Mouse (Mus musculus) intestine, embryonic 15.5 days (tissue): Measurements from ENCODE around the gene Uso1. TPM values are rescaled to one million over a fixed set of nuclear protein-coding genes. Genes with fewer than 3 reads are reported as not detected.
A peak's percentile ranks its signal among the peaks of the same experiment; 100 is the strongest.

Source experiments
- ATAC-seq: fragments of 200-750 bp; cut with Nextera tagmentation; 2 replicates; pipeline ENCODE4 v1.8.0; 2017; ENCODE audit warnings: moderate TSS enrichment, moderate library complexity
- H3K27ac ChIP-seq: fragments of 300-500 bp; sonication (generic); 2 replicates; pipeline ENCODE4 v1.5.1; 2015; ENCODE audit warnings: mild to moderate bottlenecking, inconsistent platforms
- H3K27me3 ChIP-seq: fragments of 300-500 bp; sonication (generic); replicated peaks from 2 replicates; pipeline ENCODE4 v1.6.1; 2015; ENCODE audit warnings: inconsistent platforms
- H3K36me3 ChIP-seq: fragments of 300-500 bp; sonication (generic); 2 replicates; pipeline ENCODE4 v1.6.1; 2015; ENCODE audit warnings: inconsistent platforms
- H3K4me1 ChIP-seq: fragments of 300-500 bp; sonication (generic); replicated peaks from 2 replicates; pipeline ENCODE4 v1.6.1; 2015; ENCODE audit warnings: inconsistent platforms
- H3K4me2 ChIP-seq: fragments of 300-500 bp; sonication (generic); replicated peaks from 2 replicates; pipeline ENCODE4 v1.6.1; 2015; ENCODE audit warnings: mild to moderate bottlenecking, inconsistent platforms
- H3K4me3 ChIP-seq: fragments of 300-500 bp; sonication (generic); replicated peaks from 2 replicates; pipeline ENCODE4 v1.5.1; 2015; ENCODE audit warnings: inconsistent platforms
- H3K9ac ChIP-seq: fragments of 300-500 bp; sonication (generic); 2 replicates; pipeline ENCODE4 v1.6.1; 2015; ENCODE audit warnings: inconsistent platforms
- H3K9me3 ChIP-seq: fragments of 300-500 bp; sonication (generic); 2 replicates; pipeline ENCODE4 v1.6.1; 2016; ENCODE audit warnings: inconsistent platforms
- WGBS: fragments of 180-500 bp; shearing (Covaris S2); methylation state at CpG from one replicate; pipeline ENCODE4 v1.1.7; 2015; 5-methylcytosine and 5-hydroxymethylcytosine counted together
- polyA plus RNA-seq: library from polyadenylated mRNA; unstranded; fragments of >200 nt; fragmentation: Nextera tagmentation; extraction: Ambion mirVana; gene quantifications from 2 replicates; pipeline ENCODE4 v1.2.1, GENCODE M21; 2015

Gene Uso1
- 42.4 and 45.9 TPM in 2 replicates for polyA plus RNA-seq

GRCm38 (mm10) chr5:92137239-92138046 lies at the start of gene Uso1:
Gene Uso1, plus strand, starts transcription at chr5:92137938.
- H3K9me3 ChIP-seq = no peaks in the 10 kb centered on the region
- H3K4me2 ChIP-seq = peak within 1 kb of the TSS; percentile 77
- no peaks in the 10 kb centered on the region for H3K27me3 ChIP-seq
- ATAC-seq = peak; percentile 98
- no peaks in the 10 kb centered on the region for H3K36me3 ChIP-seq
- peak within 1 kb of the TSS; percentile 88 for H3K4me3 ChIP-seq
- H3K9ac ChIP-seq = peak within 1 kb of the TSS; percentile 94
- 1% methylated on average over 53 of the region's 59 CpGs for WGBS
- H3K27ac ChIP-seq = peak within 1 kb of the TSS; percentile 66
- peaks cover 15% of the 10 kb centered on the region for H3K4me1 ChIP-seq

GRCm38 (mm10) chr5:92093263-92094061 lies 44.3 kb upstream of the Uso1 start:
- no peak for ATAC-seq
- H3K27me3 ChIP-seq = no peaks in the 10 kb centered on the region
- no peaks in the 10 kb centered on the region for H3K9me3 ChIP-seq
- H3K4me1 ChIP-seq = 0 out of 2 replicates have a peak, but pooled peaks cover 5% of the 10 kb centered on the region
- 56% methylated on average over 15 of the region's 15 CpGs for WGBS
- H3K4me3 ChIP-seq = no peak overlapping the region
- no peak overlapping the region for H3K4me2 ChIP-seq
- H3K9ac ChIP-seq = no peak overlapping the region
- H3K27ac ChIP-seq = no peak overlapping the region
- H3K36me3 ChIP-seq = no peaks in the 10 kb centered on the region

DNA sequence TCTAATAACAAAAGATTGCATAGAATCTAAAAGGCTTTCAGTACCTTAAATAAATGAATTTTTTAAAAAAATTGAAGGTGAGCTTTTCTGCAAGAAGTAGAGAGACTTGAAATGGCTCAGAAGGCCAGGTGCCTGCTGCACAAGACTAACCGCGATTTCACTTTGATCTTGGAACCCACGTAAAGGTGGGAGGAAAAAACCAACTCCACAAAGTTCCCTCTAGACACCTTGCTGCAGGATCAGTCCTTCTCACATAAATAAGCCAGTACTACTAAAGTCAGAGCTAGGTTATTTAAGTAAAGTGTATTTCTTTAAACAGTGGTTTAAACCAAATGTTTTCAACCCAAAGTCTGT lies 43.7 kb upstream of the Uso1 start:
- Histone ChIP-seq H3K27ac (no peak overlapping the region), H3K27me3 (no peaks in the 10 kb centered on the region), H3K4me3 (no peak overlapping the region), H3K9me3 (no peaks in the 10 kb centered on the region), H3K4me2 (no peak overlapping the region), H3K4me1 (0 out of 2 replicates have a peak, but pooled peaks cover 5% of the 10 kb centered on the region), H3K9ac (no peak overlapping the region), H3K36me3 (no peaks in the 10 kb centered on the region)
- no peak for ATAC-seq
- WGBS = 72% methylated on average over 3 of the region's 3 CpGs

- Histone ChIP-seq H3K27ac (no peak overlapping the region), H3K9me3 (no peaks in the 10 kb centered on the region), H3K4me2 (no peak overlapping the region), H3K36me3 (no peaks in the 10 kb centered on the region), H3K4me3 (no peak overlapping the region), H3K27me3 (no peaks in the 10 kb centered on the region), H3K9ac (no peak overlapping the region), H3K4me1 (0 out of 2 replicates have a peak, but pooled peaks cover 5% of the 10 kb centered on the region)
- 89% methylated on average over 6 of the region's 6 CpGs for WGBS
- ATAC-seq = no peak
These were observed 41.0 kb upstream of the Uso1 start for GRCm38 (mm10) chr5:92096786-92097185.

DNA sequence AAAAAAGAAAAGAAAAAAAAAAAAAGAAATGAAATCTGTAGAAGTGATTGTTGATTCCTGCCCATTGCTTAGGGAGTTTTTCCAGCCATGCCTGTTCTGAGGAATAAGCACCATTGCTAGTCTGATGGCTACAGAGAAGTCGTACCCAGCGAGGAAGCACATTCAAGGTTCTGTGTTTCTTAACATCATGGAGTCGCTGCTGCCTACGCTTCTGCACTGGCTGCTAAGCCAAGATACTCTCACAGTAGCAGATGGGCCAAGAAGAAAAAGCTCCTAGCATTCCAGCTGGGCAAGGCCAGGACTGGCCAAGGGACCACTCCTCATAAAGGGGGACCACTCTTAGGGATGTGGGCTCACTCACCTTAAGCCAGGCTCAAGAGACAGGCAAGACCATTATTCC lies 40.0 kb upstream of the Uso1 start:
- ATAC-seq = no peak
- H3K36me3 ChIP-seq = no peaks in the 10 kb centered on the region
- H3K27ac ChIP-seq = no peak overlapping the region
- no peak overlapping the region for H3K4me3 ChIP-seq
- H3K9ac ChIP-seq = no peak overlapping the region
- no peak overlapping the region for H3K4me2 ChIP-seq
- 96% methylated on average over 4 of the region's 4 CpGs for WGBS
- 0 out of 2 replicates have a peak, but pooled peaks cover 5% of the 10 kb centered on the region for H3K4me1 ChIP-seq
- no peaks in the 10 kb centered on the region for H3K27me3 ChIP-seq
- H3K9me3 ChIP-seq = no peaks in the 10 kb centered on the region

- Histone ChIP-seq H3K9me3 (no peaks in the 10 kb centered on the region), H3K4me2 (0 out of 2 replicates have a peak overlapping the region, but pooled peaks have one; percentile 23), H3K4me3 (no peak overlapping the region), H3K27me3 (no peaks in the 10 kb centered on the region), H3K4me1 (0 out of 2 replicates have a peak, but pooled peaks cover 5% of the 10 kb centered on the region), H3K36me3 (no peaks in the 10 kb centered on the region), H3K27ac (no peak overlapping the region), H3K9ac (no peak overlapping the region)
- ATAC-seq = peak; percentile 94
- WGBS = 44% methylated on average over 13 of the region's 13 CpGs
These were observed 39.2 kb upstream of the Uso1 start for GRCm38 (mm10) chr5:92098351-92099109.

DNA sequence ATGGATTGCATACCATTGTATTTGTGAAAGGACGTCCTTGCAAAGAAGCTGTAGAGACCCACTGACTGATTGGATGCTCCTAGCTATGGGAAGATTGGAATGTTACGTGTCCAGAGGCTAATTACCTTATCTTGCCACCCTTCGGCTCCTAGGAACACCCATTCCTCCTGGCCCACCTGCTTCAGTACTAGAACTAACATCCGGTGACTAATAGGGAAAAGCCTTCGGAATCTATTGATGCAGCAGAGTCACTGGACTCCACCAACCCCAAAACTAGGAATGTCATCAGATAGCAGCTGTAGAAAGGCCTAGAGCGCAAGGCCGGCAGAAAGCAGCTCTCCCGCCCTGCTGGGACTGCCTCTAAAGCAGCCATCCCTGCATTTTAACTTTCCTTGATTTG lies 36.1 kb upstream of the Uso1 start:
- Histone ChIP-seq H3K27me3 (no peaks in the 10 kb centered on the region), H3K4me1 (0 out of 2 replicates have a peak, but pooled peaks cover 5% of the 10 kb centered on the region), H3K9me3 (no peaks in the 10 kb centered on the region), H3K27ac (no peak overlapping the region), H3K4me2 (no peak overlapping the region), H3K4me3 (no peak overlapping the region), H3K9ac (no peak overlapping the region), H3K36me3 (no peaks in the 10 kb centered on the region)
- no peak for ATAC-seq
- 88% methylated on average over 8 of the region's 8 CpGs for WGBS

DNA sequence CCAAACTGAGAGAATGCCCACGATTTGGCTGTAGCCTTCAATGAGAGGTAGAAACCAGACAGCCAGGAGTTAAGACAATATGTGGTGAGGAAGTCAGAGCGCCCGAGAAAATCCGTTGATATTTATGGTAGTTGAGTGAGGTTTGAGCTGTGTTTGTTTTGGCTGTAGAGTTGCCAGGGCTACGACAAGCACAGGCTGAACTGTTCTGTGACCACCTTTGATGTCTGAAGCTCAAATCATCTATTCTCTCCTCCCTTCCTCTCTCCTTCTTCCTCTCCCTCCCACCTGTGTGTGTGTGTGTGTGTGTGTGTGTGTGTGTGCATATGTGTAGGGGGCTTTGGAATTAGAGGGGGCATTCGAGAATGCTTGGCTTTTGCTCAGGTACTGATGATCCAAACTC lies 34.7 kb upstream of the Uso1 start:
- no peak for ATAC-seq
- Histone ChIP-seq H3K36me3 (no peaks in the 10 kb centered on the region), H3K27me3 (no peaks in the 10 kb centered on the region), H3K27ac (no peak overlapping the region), H3K9ac (no peak overlapping the region), H3K4me1 (0 out of 2 replicates have a peak, but pooled peaks cover 4% of the 10 kb centered on the region), H3K9me3 (no peaks in the 10 kb centered on the region), H3K4me3 (no peak overlapping the region), H3K4me2 (no peak overlapping the region)
- 21% methylated on average over 6 of the region's 6 CpGs for WGBS

DNA sequence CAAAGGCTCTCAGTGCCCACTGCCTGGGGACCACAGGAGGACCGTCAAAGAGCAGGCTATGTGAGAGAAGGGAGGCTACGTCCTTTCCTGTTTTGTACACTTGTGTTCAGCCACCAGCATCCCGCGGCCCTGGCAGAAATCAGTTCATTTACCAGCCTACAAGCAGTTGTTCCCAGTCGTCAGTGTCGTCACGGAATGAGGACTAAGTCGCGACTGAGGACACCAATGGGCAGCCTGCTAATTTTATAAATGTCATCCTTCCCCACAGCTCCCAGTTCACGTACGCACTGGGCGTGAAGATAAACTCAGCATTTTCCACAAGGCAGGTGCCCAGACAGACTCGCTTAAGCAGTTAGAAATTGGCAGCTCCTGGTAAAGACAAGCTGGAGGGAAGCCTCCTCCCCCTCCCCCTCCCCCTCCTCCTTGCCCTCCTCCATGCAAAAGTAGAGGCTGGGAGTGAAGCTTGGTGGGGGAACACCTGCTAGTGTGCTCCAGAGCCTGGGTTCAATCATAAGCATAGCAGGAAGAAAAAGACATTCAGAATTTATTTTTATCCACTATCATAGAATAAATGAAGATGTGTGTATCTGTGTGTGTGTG lies 33.8 kb upstream of the Uso1 start:
- no peaks in the 10 kb centered on the region for H3K4me1 ChIP-seq
- WGBS = 69% methylated on average over 13 of the region's 13 CpGs
- H3K27me3 ChIP-seq = no peaks in the 10 kb centered on the region
- no peak overlapping the region for H3K9ac ChIP-seq
- no peak for ATAC-seq
- no peak overlapping the region for H3K4me3 ChIP-seq
- no peak overlapping the region for H3K4me2 ChIP-seq
- no peak overlapping the region for H3K27ac ChIP-seq
- no peaks in the 10 kb centered on the region for H3K9me3 ChIP-seq
- H3K36me3 ChIP-seq = no peaks in the 10 kb centered on the region

- peak; percentile 51 for ATAC-seq
- no peak overlapping the region for H3K27ac ChIP-seq
These were observed 31.2 kb upstream of the Uso1 start for GRCm38 (mm10) chr5:92106327-92107125.

DNA sequence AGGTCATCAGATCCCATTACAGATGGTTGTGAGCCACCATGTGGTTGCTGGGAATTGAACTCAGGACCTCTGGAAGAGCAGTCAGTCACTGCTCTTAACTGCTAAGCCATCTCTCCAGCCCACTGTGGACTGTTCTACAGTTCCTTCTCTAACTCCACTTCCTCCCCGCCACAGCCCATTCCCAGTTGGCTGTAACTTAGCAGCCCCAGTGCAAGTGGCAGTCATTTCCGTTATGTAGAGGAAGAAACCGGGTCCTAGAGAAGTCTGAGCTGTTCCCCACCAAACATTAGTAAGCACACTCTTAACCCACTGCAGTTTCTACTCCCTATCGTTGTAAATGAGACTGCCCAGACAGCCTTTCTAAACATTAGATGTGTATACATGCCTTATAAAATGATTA lies 30.5 kb upstream of the Uso1 start:
- Histone ChIP-seq H3K27ac (no peak overlapping the region), H3K4me2 (no peak overlapping the region), H3K36me3 (no peaks in the 10 kb centered on the region), H3K4me3 (no peak overlapping the region), H3K4me1 (no peaks in the 10 kb centered on the region), H3K9me3 (no peaks in the 10 kb centered on the region), H3K27me3 (no peaks in the 10 kb centered on the region), H3K9ac (no peak overlapping the region)
- WGBS = 73% methylated on average over 4 of the region's 4 CpGs
- no peak for ATAC-seq

More at GRCm38 (mm10) chr5:92106327-92107125, 31.2 kb upstream of the Uso1 start:
- Histone ChIP-seq H3K27me3 (no peaks in the 10 kb centered on the region), H3K4me2 (no peak overlapping the region), H3K4me3 (no peak overlapping the region), H3K9ac (no peak overlapping the region), H3K36me3 (no peaks in the 10 kb centered on the region), H3K4me1 (no peaks in the 10 kb centered on the region), H3K9me3 (no peaks in the 10 kb centered on the region)
- WGBS = 49% methylated on average over 10 of the region's 10 CpGs
